Mouse (Mus musculus) stomach, postnatal 0 days (tissue): ENCODE measurements around the gene Fam186a.

ENCODE experiments used
- CTCF ChIP-seq: IDR thresholded peaks from 2 replicates; pipeline ENCODE4 v1.5.1; 2016; ENCODE audit warnings: antibody characterized with exemption, low read depth, mild to moderate bottlenecking, moderate library complexity
- EP300 ChIP-seq: optimal IDR thresholded peaks from 2 replicates; pipeline ENCODE3; 2016; ENCODE audit warnings: antibody characterized with exemption

DNA sequence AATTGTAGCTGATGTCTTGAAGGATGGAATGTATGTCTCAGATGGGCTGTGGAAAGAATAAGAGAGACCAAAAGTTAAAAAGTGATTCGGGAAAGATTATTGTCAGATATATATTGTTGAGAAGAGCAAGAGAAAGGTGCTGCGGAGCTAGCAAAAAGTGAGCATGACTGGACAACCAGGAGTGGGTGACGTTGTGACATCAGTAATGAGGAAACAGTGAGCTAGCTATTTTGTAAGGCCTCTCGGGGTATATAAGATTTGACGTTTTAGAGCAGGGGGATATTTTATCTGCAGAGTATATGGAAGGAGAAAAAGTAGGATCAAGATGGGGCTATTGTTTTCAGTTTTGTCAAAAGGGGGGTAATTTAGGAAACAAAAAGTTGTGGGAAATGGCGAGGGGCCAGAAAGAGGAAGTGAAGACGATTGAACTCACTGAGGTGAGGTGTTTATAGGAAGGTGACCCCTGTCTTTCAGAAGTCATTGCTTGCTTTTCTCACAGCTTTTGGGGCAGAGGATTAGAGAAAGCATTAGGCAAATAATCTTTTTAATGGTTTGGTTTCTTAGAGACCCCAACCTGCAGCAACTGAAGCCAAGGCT is 37.9 kb upstream of the Fam186a start:
- TF ChIP-seq CTCF, result no peak
- TF ChIP-seq EP300, result no peak
